Mouse (Mus musculus): ENCODE measurements at regions not wholly inside any gene's neighbourhood (a gene's known extent, or its start where the extent isn't known, plus 50 kb on each side); places are given as distances from the start of the nearest gene placed in this dataset.
"Not testable (repeated sequence)": the region's sequence is repeated elsewhere in the genome, so short reads cannot be mapped to it uniquely, and the experiment has no call there.

DNA sequence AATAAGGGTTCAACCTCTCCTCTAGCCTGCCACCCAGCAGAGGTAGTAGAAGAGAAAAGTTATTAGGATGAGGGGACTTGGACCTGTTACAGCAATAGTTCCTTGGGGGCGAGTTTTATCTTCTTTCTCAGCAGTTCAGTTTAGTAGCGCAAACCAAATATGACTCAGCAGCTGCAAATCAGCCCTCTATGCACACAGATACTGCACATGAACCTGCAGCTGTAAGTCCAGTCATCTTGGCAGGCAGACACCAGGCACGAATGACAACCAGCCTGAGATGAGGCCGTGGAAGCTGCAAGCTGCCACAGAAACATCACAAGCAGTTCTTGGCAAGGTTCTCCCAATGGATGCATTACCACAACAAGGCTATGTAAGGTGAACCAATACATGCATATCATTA lies 327.0 kb upstream of the Akr1e1 start:
- H3K27me3 ChIP-seq (ENCODE audit: insufficient read depth, low read length), result no peaks in the 10 kb centered on the region
- no peak for DNase-seq
- 63% methylated on average over 4 of the region's 4 CpGs for WGBS
- no peaks in the 10 kb centered on the region for H3K4me1 ChIP-seq (ENCODE audit: insufficient read depth)
- H3K27ac ChIP-seq (ENCODE audit: low read depth), result no peak overlapping the region
- TF ChIP-seq CTCF (IDR thresholded peaks at IDR 0.05; ENCODE audit: low read depth), result no peak
- H3K36me3 ChIP-seq (ENCODE audit: insufficient read depth), result no peaks in the 10 kb centered on the region
- no peak overlapping the region for H3K9ac ChIP-seq
- H3K9me3 ChIP-seq (ENCODE audit: low read depth, low read length), result no peaks in the 10 kb centered on the region
- H3K4me2 ChIP-seq, result no peak overlapping the region
- no peak for ATAC-seq (ENCODE audit: insufficient read depth)
- no peak overlapping the region for H3K4me3 ChIP-seq (ENCODE audit: low read depth, low read length)

- H3K27me3 ChIP-seq (ENCODE audit: insufficient read depth, low read length), result no peaks in the 10 kb centered on the region
- no peak for DNase-seq
- H3K4me2 ChIP-seq, result no peak overlapping the region
- no peak for TF ChIP-seq CTCF (IDR thresholded peaks at IDR 0.05; ENCODE audit: low read depth)
- H3K4me1 ChIP-seq (ENCODE audit: insufficient read depth), result no peaks in the 10 kb centered on the region
- ATAC-seq (ENCODE audit: insufficient read depth), result no peak
- H3K9me3 ChIP-seq (ENCODE audit: low read depth, low read length), result no peaks in the 10 kb centered on the region
- no peaks in the 10 kb centered on the region for H3K36me3 ChIP-seq (ENCODE audit: insufficient read depth)
- H3K9ac ChIP-seq, result no peak overlapping the region
- no peak overlapping the region for H3K27ac ChIP-seq (ENCODE audit: low read depth)
- no peak overlapping the region for H3K4me3 ChIP-seq (ENCODE audit: low read depth, low read length)
These were observed 330.9 kb upstream of the Akr1e1 start for GRCm38 (mm10) chr13:4939849-4940248.

- DNase-seq, result peak; percentile 59
- H3K4me1 ChIP-seq (ENCODE audit: insufficient read depth), result not testable (repeated sequence)
These were observed 333.5 kb upstream of the Akr1e1 start for GRCm38 (mm10) chr13:4942490-4942889.

GRCm38 (mm10) chr13:4943046-4943445 lies 334.1 kb upstream of the Akr1e1 start:
- Histone ChIP-seq H3K9ac (0 out of 2 replicates have a peak overlapping the region, but pooled peaks have one; percentile 1), H3K27ac (ENCODE audit: low read depth) (no peak overlapping the region), H3K4me1 (ENCODE audit: insufficient read depth) (no peaks in the 10 kb centered on the region), H3K4me3 (ENCODE audit: low read depth, low read length) (peak overlapping the region; percentile 31), H3K36me3 (ENCODE audit: insufficient read depth) (no peaks in the 10 kb centered on the region), H3K27me3 (ENCODE audit: insufficient read depth, low read length) (no peaks in the 10 kb centered on the region), H3K9me3 (ENCODE audit: low read depth, low read length) (no peaks in the 10 kb centered on the region), H3K4me2 (peak overlapping the region; percentile 48)
- no peak for TF ChIP-seq CTCF (IDR thresholded peaks at IDR 0.05; ENCODE audit: low read depth)
- DNase-seq (peak; percentile 5), ATAC-seq (ENCODE audit: insufficient read depth) (peak; percentile 44; the same call in 1 of the 2 replicates)
- 29% methylated on average over 7 of the region's 7 CpGs for WGBS

More at GRCm38 (mm10) chr13:4942490-4942889, 333.5 kb upstream of the Akr1e1 start:
- H3K27ac ChIP-seq (ENCODE audit: low read depth); H3K9ac ChIP-seq; H3K4me3 ChIP-seq (ENCODE audit: low read depth, low read length); H3K36me3 ChIP-seq (ENCODE audit: insufficient read depth); H3K4me2 ChIP-seq; H3K9me3 ChIP-seq (ENCODE audit: low read depth, low read length); H3K27me3 ChIP-seq (ENCODE audit: insufficient read depth, low read length): not testable (repeated sequence)
- peak; percentile 52; the same call in 1 of the 2 replicates for ATAC-seq (ENCODE audit: insufficient read depth)
- WGBS, result 31% methylated on average over 5 of the region's 14 CpGs

DNA sequence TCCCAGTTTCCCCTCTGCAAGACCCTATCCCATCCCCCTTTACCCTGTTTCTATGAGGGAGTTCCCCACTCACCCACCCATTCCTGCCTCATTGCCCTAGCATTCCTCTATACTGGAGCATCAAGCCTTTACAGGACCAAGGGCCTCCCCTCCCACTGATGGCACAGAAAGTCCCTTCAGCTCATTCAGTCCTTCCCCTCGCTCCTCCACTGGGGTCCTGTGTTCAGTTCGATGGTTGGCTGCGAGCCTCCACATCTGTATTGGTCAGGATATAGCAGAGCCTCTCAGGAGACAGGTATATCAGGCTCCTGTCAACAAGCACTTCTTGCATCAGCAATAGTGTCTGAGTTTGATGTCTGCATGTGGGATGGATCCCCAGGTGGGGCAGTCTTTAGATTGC lies 346.4 kb upstream of the Akr1e1 start:
- Histone ChIP-seq H3K4me1 (ENCODE audit: insufficient read depth) (no peaks in the 10 kb centered on the region), H3K9ac (no peak overlapping the region), H3K27ac (ENCODE audit: low read depth) (no peak overlapping the region), H3K9me3 (ENCODE audit: low read depth, low read length) (no peaks in the 10 kb centered on the region), H3K36me3 (ENCODE audit: insufficient read depth) (no peaks in the 10 kb centered on the region), H3K27me3 (ENCODE audit: insufficient read depth, low read length) (no peaks in the 10 kb centered on the region), H3K4me3 (ENCODE audit: low read depth, low read length) (no peak overlapping the region), H3K4me2 (no peak overlapping the region)
- 79% methylated on average over 3 of the region's 3 CpGs for WGBS
- no peak for TF ChIP-seq CTCF (IDR thresholded peaks at IDR 0.05; ENCODE audit: low read depth)
- DNase-seq, result no peak
- ATAC-seq (ENCODE audit: insufficient read depth), result no peak

DNA sequence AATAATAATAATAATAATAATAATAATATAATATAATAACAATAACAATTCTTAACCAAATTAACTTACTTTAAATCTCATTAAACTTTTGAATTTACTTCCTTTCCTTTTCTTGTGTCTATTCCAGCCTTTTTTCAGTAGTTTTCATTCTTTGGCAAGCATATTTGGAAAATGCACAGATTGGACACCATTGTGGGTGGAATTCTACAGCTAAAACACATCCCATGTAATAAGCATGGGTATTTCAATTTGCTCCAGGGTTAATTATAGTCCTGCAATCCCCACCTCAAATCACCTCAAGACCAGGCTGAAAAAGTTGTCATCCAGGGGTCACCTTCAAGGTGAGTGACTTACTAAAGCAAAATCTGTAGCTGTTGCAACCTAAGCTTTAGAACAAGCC lies 355.9 kb upstream of the Akr1e1 start:
- Histone ChIP-seq H3K9ac (no peak overlapping the region), H3K27ac (ENCODE audit: low read depth) (no peak overlapping the region), H3K27me3 (ENCODE audit: insufficient read depth, low read length) (no peaks in the 10 kb centered on the region), H3K9me3 (ENCODE audit: low read depth, low read length) (no peaks in the 10 kb centered on the region), H3K36me3 (ENCODE audit: insufficient read depth) (no peaks in the 10 kb centered on the region), H3K4me2 (no peak overlapping the region), H3K4me3 (ENCODE audit: low read depth, low read length) (no peak overlapping the region), H3K4me1 (ENCODE audit: insufficient read depth) (no peaks in the 10 kb centered on the region)
- ATAC-seq (ENCODE audit: insufficient read depth), result no peak
- TF ChIP-seq CTCF (IDR thresholded peaks at IDR 0.05; ENCODE audit: low read depth), result no peak
- no peak for DNase-seq

GRCm38 (mm10) chr13:4970081-4970892 lies 361.3 kb upstream of the Akr1e1 start:
- H3K9ac ChIP-seq, result no peak overlapping the region
- no peaks in the 10 kb centered on the region for H3K36me3 ChIP-seq (ENCODE audit: insufficient read depth)
- ATAC-seq (ENCODE audit: insufficient read depth), result peak; percentile 92
- no peak overlapping the region for H3K4me2 ChIP-seq
- H3K9me3 ChIP-seq (ENCODE audit: low read depth, low read length), result no peaks in the 10 kb centered on the region
- H3K4me1 ChIP-seq (ENCODE audit: insufficient read depth), result no peaks in the 10 kb centered on the region
- no peak overlapping the region for H3K4me3 ChIP-seq (ENCODE audit: low read depth, low read length)
- no peak for TF ChIP-seq CTCF (IDR thresholded peaks at IDR 0.05; ENCODE audit: low read depth)
- H3K27ac ChIP-seq (ENCODE audit: low read depth), result 0 out of 2 replicates have a peak overlapping the region, but pooled peaks have one; percentile 30
- WGBS, result 36% methylated on average over 2 of the region's 2 CpGs
- no peaks in the 10 kb centered on the region for H3K27me3 ChIP-seq (ENCODE audit: insufficient read depth, low read length)
- DNase-seq, result peak; percentile 92

All from lung, embryonic 14.5 days (tissue).